Mouse (Mus musculus) spleen, adult 2 months (tissue): ENCODE measurements around the gene Pip5k1c.

Source experiments
- CTCF ChIP-seq: fragments of 200-500 bp; IDR thresholded peaks from 2 replicates; pipeline ENCODE4 v1.5.1; 2011; ENCODE audit warnings: mild to moderate bottlenecking, inconsistent platforms; ENCODE audit not compliant: insufficient read depth, insufficient read length, insufficient replicate concordance; ENCODE audit errors: extremely low read depth
- POLR2A ChIP-seq: fragments of 200-500 bp; IDR thresholded peaks from 2 replicates; pipeline ENCODE4 v1.6.1; 2011; ENCODE audit warnings: low read depth, low read length, inconsistent platforms

GRCm38 (mm10) chr10:81317273-81317672 lies 24.5 kb downstream of the Pip5k1c start:
- TF ChIP-seq POLR2A = no peak
- no peak for TF ChIP-seq CTCF
